Mouse (Mus musculus): ENCODE measurements around the gene Fbxo7. TPM values are rescaled to one million over a fixed set of nuclear protein-coding genes. Genes with fewer than 3 reads are reported as not detected.

Gene Fbxo7
- polyA plus RNA-seq, 1 experiment from 2014 or later: 16.5 TPM

- WGBS: 14% methylated on average over 3 of the region's 3 CpGs
- Histone ChIP-seq H3K9me3 (no peaks in the 10 kb centered on the region), H3K36me3 (no peaks in the 10 kb centered on the region), H3K27me3 (ENCODE audit: insufficient read depth, poor library complexity, severe bottlenecking) (no peaks in the 10 kb centered on the region), H3K27ac (peak overlapping the region; percentile 86), H3K4me1 (replicated peaks) (peaks cover 37% of the 10 kb centered on the region), H3K4me3 (no peak overlapping the region)
- peak; percentile 83 for DNase-seq (ENCODE audit: low spot score)
Observed at GRCm38 (mm10) chr10:86069341-86069740, 47.6 kb downstream of the Fbxo7 start.

- H3K9me3 ChIP-seq: no peaks in the 10 kb centered on the region
- peaks cover 25% of the 10 kb centered on the region for H3K4me1 ChIP-seq (replicated peaks)
- WGBS: 90% methylated on average over 3 of the region's 3 CpGs
- H3K27ac ChIP-seq: 0 out of 2 replicates have a peak overlapping the region, but pooled peaks have one; percentile 6
- DNase-seq (ENCODE audit: low spot score): no peak
- H3K36me3 ChIP-seq: no peaks in the 10 kb centered on the region
- no peaks in the 10 kb centered on the region for H3K27me3 ChIP-seq (ENCODE audit: insufficient read depth, poor library complexity, severe bottlenecking)
- H3K4me3 ChIP-seq: no peak overlapping the region
Observed at GRCm38 (mm10) chr10:86070751-86071150, 49.0 kb downstream of the Fbxo7 start.

GRCm38 (mm10) chr10:86074134-86074533, 52.4 kb downstream of the Fbxo7 start:
- Histone ChIP-seq H3K4me1 (replicated peaks) (peaks cover 11% of the 10 kb centered on the region), H3K27ac (no peak overlapping the region), H3K27me3 (ENCODE audit: insufficient read depth, poor library complexity, severe bottlenecking) (no peaks in the 10 kb centered on the region), H3K36me3 (no peaks in the 10 kb centered on the region), H3K4me3 (no peak overlapping the region), H3K9me3 (no peaks in the 10 kb centered on the region)
- 84% methylated on average over 4 of the region's 4 CpGs for WGBS
- no peak for DNase-seq (ENCODE audit: low spot score)

- Histone ChIP-seq H3K9me3 (no peaks in the 10 kb centered on the region), H3K4me3 (no peak overlapping the region), H3K27me3 (ENCODE audit: insufficient read depth, poor library complexity, severe bottlenecking) (no peaks in the 10 kb centered on the region), H3K27ac (no peak overlapping the region), H3K4me1 (replicated peaks) (0 out of 2 replicates have a peak, but pooled peaks cover under 1% of the 10 kb centered on the region), H3K36me3 (no peaks in the 10 kb centered on the region)
- no peak for DNase-seq (ENCODE audit: low spot score)
- WGBS: 87% methylated on average over 9 of the region's 9 CpGs
Observed at GRCm38 (mm10) chr10:86074971-86075711, 53.4 kb downstream of the Fbxo7 start.

GRCm38 (mm10) chr10:86077272-86077671, 55.5 kb downstream of the Fbxo7 start:
- H3K27me3 ChIP-seq (ENCODE audit: insufficient read depth, poor library complexity, severe bottlenecking): no peaks in the 10 kb centered on the region
- H3K4me1 ChIP-seq (replicated peaks): no peaks in the 10 kb centered on the region
- H3K9me3 ChIP-seq: no peaks in the 10 kb centered on the region
- DNase-seq (ENCODE audit: low spot score): no peak
- no peaks in the 10 kb centered on the region for H3K36me3 ChIP-seq
- H3K27ac ChIP-seq: no peak overlapping the region
- no peak overlapping the region for H3K4me3 ChIP-seq
- 85% methylated on average over 2 of the region's 2 CpGs for WGBS

GRCm38 (mm10) chr10:86078761-86079160, 57.0 kb downstream of the Fbxo7 start:
- H3K27me3 ChIP-seq (ENCODE audit: insufficient read depth, poor library complexity, severe bottlenecking): no peaks in the 10 kb centered on the region
- no peak overlapping the region for H3K4me3 ChIP-seq
- H3K36me3 ChIP-seq: no peaks in the 10 kb centered on the region
- DNase-seq (ENCODE audit: low spot score): no peak
- H3K27ac ChIP-seq: no peak overlapping the region
- no peaks in the 10 kb centered on the region for H3K4me1 ChIP-seq (replicated peaks)
- 92% methylated on average over 2 of the region's 2 CpGs for WGBS
- H3K9me3 ChIP-seq: no peaks in the 10 kb centered on the region

GRCm38 (mm10) chr10:86079921-86080320, 58.1 kb downstream of the Fbxo7 start:
- 86% methylated on average over 9 of the region's 9 CpGs for WGBS

GRCm38 (mm10) chr10:86091919-86092318, 70.1 kb downstream of the Fbxo7 start:
- no peaks in the 10 kb centered on the region for H3K4me1 ChIP-seq (replicated peaks)
- no peak overlapping the region for H3K27ac ChIP-seq
- DNase-seq (ENCODE audit: low spot score): peak; percentile 29
- WGBS: 48% methylated on average over 10 of the region's 10 CpGs
- no peak overlapping the region for H3K4me3 ChIP-seq
- H3K9me3 ChIP-seq: no peaks in the 10 kb centered on the region
- H3K36me3 ChIP-seq: no peaks in the 10 kb centered on the region
- H3K27me3 ChIP-seq (ENCODE audit: insufficient read depth, poor library complexity, severe bottlenecking): no peaks in the 10 kb centered on the region

More at GRCm38 (mm10) chr10:86079921-86080320, 58.1 kb downstream of the Fbxo7 start:
- H3K27me3 ChIP-seq (ENCODE audit: insufficient read depth, poor library complexity, severe bottlenecking): no peaks in the 10 kb centered on the region
- no peaks in the 10 kb centered on the region for H3K9me3 ChIP-seq
- H3K27ac ChIP-seq: no peak overlapping the region
- no peak for DNase-seq (ENCODE audit: low spot score)
- no peaks in the 10 kb centered on the region for H3K4me1 ChIP-seq (replicated peaks)
- H3K36me3 ChIP-seq: no peaks in the 10 kb centered on the region
- H3K4me3 ChIP-seq: no peak overlapping the region

GRCm38 (mm10) chr10:86093109-86094035, 71.6 kb downstream of the Fbxo7 start:
- 72% methylated on average over 14 of the region's 14 CpGs for WGBS
- H3K4me1 ChIP-seq (replicated peaks): no peaks in the 10 kb centered on the region
- no peak overlapping the region for H3K27ac ChIP-seq
- no peak overlapping the region for H3K4me3 ChIP-seq
- H3K36me3 ChIP-seq: no peaks in the 10 kb centered on the region
- H3K9me3 ChIP-seq: no peaks in the 10 kb centered on the region
- no peak for DNase-seq (ENCODE audit: low spot score)
- no peaks in the 10 kb centered on the region for H3K27me3 ChIP-seq (ENCODE audit: insufficient read depth, poor library complexity, severe bottlenecking)

- no peaks in the 10 kb centered on the region for H3K36me3 ChIP-seq
- no peak for DNase-seq (ENCODE audit: low spot score)
- 91% methylated on average over 6 of the region's 6 CpGs for WGBS
Observed at GRCm38 (mm10) chr10:86098363-86098762, 76.6 kb downstream of the Fbxo7 start.

GRCm38 (mm10) chr10:86100281-86100851, 78.6 kb downstream of the Fbxo7 start:
- WGBS: 83% methylated on average over 3 of the region's 3 CpGs
- Histone ChIP-seq H3K27ac (no peak overlapping the region), H3K4me1 (replicated peaks) (peaks cover 7% of the 10 kb centered on the region), H3K9me3 (peaks cover 8% of the 10 kb centered on the region; the same call in 1 of the 2 replicates), H3K27me3 (ENCODE audit: insufficient read depth, poor library complexity, severe bottlenecking) (no peaks in the 10 kb centered on the region), H3K4me3 (no peak overlapping the region), H3K36me3 (no peaks in the 10 kb centered on the region)
- no peak for DNase-seq (ENCODE audit: low spot score)

More at GRCm38 (mm10) chr10:86098363-86098762, 76.6 kb downstream of the Fbxo7 start:
- no peaks in the 10 kb centered on the region for H3K27me3 ChIP-seq (ENCODE audit: insufficient read depth, poor library complexity, severe bottlenecking)
- no peak overlapping the region for H3K4me3 ChIP-seq
- H3K4me1 ChIP-seq (replicated peaks): no peaks in the 10 kb centered on the region
- no peak overlapping the region for H3K27ac ChIP-seq
- H3K9me3 ChIP-seq: peaks cover 8% of the 10 kb centered on the region; the same call in 1 of the 2 replicates
